Mouse (Mus musculus) G1E-ER4 (cell line): ENCODE results near the gene Gla. TPM values are rescaled to one million over a fixed set of nuclear protein-coding genes. Genes with fewer than 3 reads are reported as not detected.

Experiments used
- GATA1 ChIP-seq: IDR thresholded peaks from one replicate; pipeline ENCODE4 v1.8.0; 2012; ENCODE audit warnings: low read length, inconsistent platforms
- polyA plus RNA-seq: library from polyadenylated mRNA; stranded (reverse); fragments of >175 nt; gene quantifications from 2 replicates; pipeline ENCODE4 v1.2.3, GENCODE M21; 2012

Gla gene
- polyA plus RNA-seq, 1 experiment, result 0.23 TPM

GRCm38 (mm10) chrX:134601380-134602120, 625 bp upstream of the Gla start:
- TF ChIP-seq GATA1, result no peak

- no peak for TF ChIP-seq GATA1
Observed at GRCm38 (mm10) chrX:134599922-134600565, 881 bp downstream of the Gla start.

- TF ChIP-seq GATA1, result no peak
Observed at GRCm38 (mm10) chrX:134589836-134590235, 11.1 kb downstream of the Gla start.

- no peak for TF ChIP-seq GATA1
Observed at GRCm38 (mm10) chrX:134588997-134589396, 11.9 kb downstream of the Gla start.

GRCm38 (mm10) chrX:134588261-134588660, 12.7 kb downstream of the Gla start:
- no peak for TF ChIP-seq GATA1

- TF ChIP-seq GATA1, result no peak
Observed at GRCm38 (mm10) chrX:134586447-134586846, 14.5 kb downstream of the Gla start.

GRCm38 (mm10) chrX:134585103-134586002, 15.6 kb downstream of the Gla start, which contains the start of gene Rpl36a:
Gene Rpl36a (plus strand): TSS chrX:134585654.
- TF ChIP-seq GATA1, result no peak

- no peak for TF ChIP-seq GATA1
Observed at GRCm38 (mm10) chrX:134582888-134583669, 17.8 kb downstream of the Gla start, which contains the start of gene Btk. Gene Btk (minus strand): TSS chrX:134583570.

- TF ChIP-seq GATA1, result no peak
Observed at GRCm38 (mm10) chrX:134582270-134582669, 18.7 kb downstream of the Gla start.

- no peak for TF ChIP-seq GATA1
Observed at GRCm38 (mm10) chrX:134580528-134581305, 20.2 kb downstream of the Gla start.

- TF ChIP-seq GATA1, result no peak
Observed at GRCm38 (mm10) chrX:134577896-134578295, 23.0 kb downstream of the Gla start.

- no peak for TF ChIP-seq GATA1
Observed at GRCm38 (mm10) chrX:134566536-134567222, 34.2 kb downstream of the Gla start.

- TF ChIP-seq GATA1, result no peak
Observed at GRCm38 (mm10) chrX:134564326-134564725, 36.6 kb downstream of the Gla start.

GRCm38 (mm10) chrX:134554425-134554824, 46.5 kb downstream of the Gla start:
- TF ChIP-seq GATA1, result no peak
